Mouse (Mus musculus): ENCODE data around the gene Magix. TPM values are rescaled to one million over a fixed set of nuclear protein-coding genes. Genes with fewer than 3 reads are reported as not detected.

Gene Magix
- total RNA-seq, 1 experiment from 2014 or later, result not detected

- ATAC-seq (replicated peaks; ENCODE audit: insufficient number of reproducible peaks, low FRiP score, low TSS enrichment, poor library complexity, severe bottlenecking), result no peak
Observed at GRCm38 (mm10) chrX:7678986-7679385, 2.1 kb downstream of the Magix start.

GRCm38 (mm10) chrX:7675001-7675380, 6.1 kb downstream of the Magix start:
- no peak for ATAC-seq (replicated peaks; ENCODE audit: insufficient number of reproducible peaks, low FRiP score, low TSS enrichment, poor library complexity, severe bottlenecking)

- ATAC-seq (replicated peaks; ENCODE audit: insufficient number of reproducible peaks, low FRiP score, low TSS enrichment, poor library complexity, severe bottlenecking), result no peak
Observed at GRCm38 (mm10) chrX:7674284-7675000, 6.6 kb downstream of the Magix start.

GRCm38 (mm10) chrX:7673578-7674281, 7.3 kb downstream of the Magix start:
- peak; percentile 42 for ATAC-seq (replicated peaks; ENCODE audit: insufficient number of reproducible peaks, low FRiP score, low TSS enrichment, poor library complexity, severe bottlenecking)

GRCm38 (mm10) chrX:7672739-7673138, 8.3 kb downstream of the Magix start:
- ATAC-seq (replicated peaks; ENCODE audit: insufficient number of reproducible peaks, low FRiP score, low TSS enrichment, poor library complexity, severe bottlenecking), result no peak

GRCm38 (mm10) chrX:7670921-7671623, 10.0 kb downstream of the Magix start, which contains the start of gene Plp2:
TSS of gene Plp2 (minus strand) at chrX:7671390.
- ATAC-seq (replicated peaks; ENCODE audit: insufficient number of reproducible peaks, low FRiP score, low TSS enrichment, poor library complexity, severe bottlenecking), result 0 out of 2 replicates have a peak, but pooled peaks have one; percentile 16

GRCm38 (mm10) chrX:7670390-7670881, 10.6 kb downstream of the Magix start:
- ATAC-seq (replicated peaks; ENCODE audit: insufficient number of reproducible peaks, low FRiP score, low TSS enrichment, poor library complexity, severe bottlenecking), result peak; percentile 48

- no peak for ATAC-seq (replicated peaks; ENCODE audit: insufficient number of reproducible peaks, low FRiP score, low TSS enrichment, poor library complexity, severe bottlenecking)
Observed at GRCm38 (mm10) chrX:7665739-7666502, 15.1 kb downstream of the Magix start.

GRCm38 (mm10) chrX:7664791-7665190, 16.3 kb downstream of the Magix start:
- ATAC-seq (replicated peaks; ENCODE audit: insufficient number of reproducible peaks, low FRiP score, low TSS enrichment, poor library complexity, severe bottlenecking), result no peak

GRCm38 (mm10) chrX:7662936-7663335, 18.1 kb downstream of the Magix start:
- no peak for ATAC-seq (replicated peaks; ENCODE audit: insufficient number of reproducible peaks, low FRiP score, low TSS enrichment, poor library complexity, severe bottlenecking)

GRCm38 (mm10) chrX:7661086-7661485, 20.0 kb downstream of the Magix start:
- ATAC-seq (replicated peaks; ENCODE audit: insufficient number of reproducible peaks, low FRiP score, low TSS enrichment, poor library complexity, severe bottlenecking), result no peak

- ATAC-seq (replicated peaks; ENCODE audit: insufficient number of reproducible peaks, low FRiP score, low TSS enrichment, poor library complexity, severe bottlenecking), result no peak
Observed at GRCm38 (mm10) chrX:7658785-7659589, 22.1 kb downstream of the Magix start.

- ATAC-seq (replicated peaks; ENCODE audit: insufficient number of reproducible peaks, low FRiP score, low TSS enrichment, poor library complexity, severe bottlenecking), result no peak
Observed at GRCm38 (mm10) chrX:7658031-7658784, 22.8 kb downstream of the Magix start.

GRCm38 (mm10) chrX:7657221-7657639, 23.8 kb downstream of the Magix start, which contains the start of gene Prickle3:
TSS of gene Prickle3 (plus strand) at chrX:7657260.
- ATAC-seq (replicated peaks; ENCODE audit: insufficient number of reproducible peaks, low FRiP score, low TSS enrichment, poor library complexity, severe bottlenecking), result peak; percentile 90

- peak; percentile 95 for ATAC-seq (replicated peaks; ENCODE audit: insufficient number of reproducible peaks, low FRiP score, low TSS enrichment, poor library complexity, severe bottlenecking)
Observed at GRCm38 (mm10) chrX:7648671-7649304, 32.3 kb downstream of the Magix start.

GRCm38 (mm10) chrX:7645349-7645748, 35.7 kb downstream of the Magix start:
- no peak for ATAC-seq (replicated peaks; ENCODE audit: insufficient number of reproducible peaks, low FRiP score, low TSS enrichment, poor library complexity, severe bottlenecking)

GRCm38 (mm10) chrX:7640785-7641184, 40.3 kb downstream of the Magix start:
- no peak for ATAC-seq (replicated peaks; ENCODE audit: insufficient number of reproducible peaks, low FRiP score, low TSS enrichment, poor library complexity, severe bottlenecking)
